Mouse (Mus musculus): ENCODE measurements around the gene Eral1.

Eral1 gene

DNA sequence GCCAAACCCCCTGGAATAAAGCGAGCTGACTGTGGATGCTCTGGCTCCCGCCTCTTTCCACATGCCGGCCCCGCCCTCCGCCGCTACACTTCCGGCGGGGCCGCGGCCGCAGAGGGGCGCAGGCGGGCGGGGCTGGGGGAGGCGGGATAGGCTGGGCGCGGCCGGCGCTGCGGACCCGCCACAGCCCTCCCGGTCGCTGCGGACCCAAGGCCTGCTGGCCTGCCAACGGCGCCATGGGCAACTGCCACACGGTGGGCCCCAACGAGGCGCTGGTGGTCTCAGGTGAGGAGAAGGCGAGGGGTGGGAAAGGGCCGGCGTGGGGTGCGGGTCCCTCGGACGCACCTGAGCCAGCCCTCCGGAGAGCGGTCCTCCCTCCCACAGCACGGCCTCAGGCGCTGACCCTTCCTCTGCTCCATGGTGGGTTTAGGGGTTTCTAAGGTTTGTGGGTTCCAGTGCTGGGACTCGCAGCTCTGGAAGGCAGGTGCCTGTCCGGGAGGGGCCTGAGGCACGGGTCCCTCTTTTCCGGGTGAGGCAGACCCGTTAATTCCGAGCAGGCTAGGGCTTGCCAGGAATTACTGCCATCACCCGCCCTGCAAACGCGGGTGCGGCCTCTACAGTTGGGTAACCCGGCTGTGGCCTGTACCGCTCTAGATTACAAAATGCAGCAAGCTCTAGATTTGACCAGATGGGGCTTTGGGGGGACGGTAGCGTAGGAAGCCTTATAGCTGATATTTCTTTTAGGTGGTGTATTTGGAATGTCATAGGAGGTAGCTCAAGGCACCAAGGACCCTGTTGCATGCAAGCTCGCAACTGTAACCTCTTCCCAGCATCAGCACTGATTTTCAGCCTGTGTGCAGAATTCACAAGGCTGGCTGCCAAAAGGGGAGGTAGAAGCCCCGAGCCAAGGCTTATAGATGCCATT, 42.1 kb downstream of the Eral1 start, which contains the start of gene Flot2:
Gene Flot2 (plus strand): TSS at position 101 of the 922 bp plus-strand sequence.
- in situ Hi-C loops (cut with MseI, MboI): no loop called here

DNA sequence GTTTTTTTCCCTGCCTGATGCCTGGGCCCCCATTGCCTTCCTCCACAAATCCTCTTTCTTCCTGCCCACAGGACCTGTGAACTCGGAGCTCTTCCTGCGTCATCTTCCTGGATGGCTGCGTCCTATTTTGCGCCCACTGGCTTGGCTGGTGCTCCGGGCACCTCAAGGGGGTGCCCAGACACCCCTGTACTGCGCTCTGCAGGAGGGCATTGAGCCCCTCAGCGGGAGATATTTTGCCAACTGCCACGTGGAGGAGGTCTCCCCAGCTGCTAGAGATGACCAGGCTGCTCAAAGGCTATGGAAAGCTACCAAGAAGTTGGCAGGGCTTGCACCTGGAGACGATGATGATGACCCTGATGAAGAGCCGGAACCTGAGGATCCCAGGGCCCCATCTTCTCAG, 43.4 kb downstream of the Eral1 start:
- in situ Hi-C loops (cut with MseI, MboI): no loop called here

DNA sequence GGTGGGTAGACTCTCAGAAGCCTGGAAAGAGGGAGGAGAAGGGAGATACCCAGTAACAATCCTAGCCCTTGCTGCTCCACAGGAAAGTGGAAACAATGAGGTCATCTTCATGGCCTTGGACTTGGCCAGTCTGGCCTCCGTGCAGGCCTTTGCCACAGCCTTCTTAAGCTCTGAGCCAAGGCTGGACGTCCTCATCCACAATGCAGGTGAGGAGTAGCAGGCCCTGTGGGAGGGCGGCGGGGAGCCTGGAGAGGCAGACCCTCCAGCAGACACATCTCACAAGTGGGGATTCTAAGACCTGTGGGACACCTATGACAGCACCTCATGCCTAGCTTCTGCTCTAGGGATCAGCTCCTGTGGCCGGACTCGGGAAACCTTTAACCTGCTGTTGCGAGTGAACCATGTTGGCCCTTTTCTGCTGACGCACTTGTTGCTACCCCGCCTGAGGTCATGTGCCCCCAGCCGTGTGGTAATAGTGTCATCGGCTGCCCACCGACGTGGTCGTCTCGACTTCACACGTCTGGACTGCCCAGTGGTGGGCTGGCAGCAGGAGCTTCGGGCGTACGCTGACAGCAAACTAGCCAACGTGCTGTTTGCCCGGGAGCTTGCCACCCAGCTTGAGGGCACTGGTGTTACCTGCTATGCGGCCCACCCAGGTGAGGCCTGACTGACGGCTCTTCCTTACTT, 46.1 kb downstream of the Eral1 start:
- in situ Hi-C loops (cut with MseI, MboI): no loop called here

DNA sequence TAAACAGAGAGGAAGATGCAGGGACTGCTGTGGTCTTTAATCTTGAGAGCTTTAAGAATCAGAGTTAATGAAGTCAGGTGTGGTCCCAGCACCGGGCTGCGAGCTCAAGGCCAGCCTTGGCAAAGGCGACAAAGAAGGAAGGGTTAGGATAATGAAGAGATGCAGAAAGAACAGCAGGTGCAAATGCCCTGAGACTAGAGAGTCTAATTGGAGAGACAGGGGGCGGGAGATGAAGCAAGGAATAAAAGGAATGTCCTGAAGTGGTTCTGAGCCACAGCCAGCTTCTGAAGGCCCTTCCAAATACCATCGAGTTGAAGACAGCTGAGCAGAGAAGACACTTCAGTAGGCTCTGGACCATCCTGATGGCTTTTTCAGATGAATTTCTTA, 47.4 kb downstream of the Eral1 start:
- in situ Hi-C loops (cut with MseI, MboI): no loop called here

DNA sequence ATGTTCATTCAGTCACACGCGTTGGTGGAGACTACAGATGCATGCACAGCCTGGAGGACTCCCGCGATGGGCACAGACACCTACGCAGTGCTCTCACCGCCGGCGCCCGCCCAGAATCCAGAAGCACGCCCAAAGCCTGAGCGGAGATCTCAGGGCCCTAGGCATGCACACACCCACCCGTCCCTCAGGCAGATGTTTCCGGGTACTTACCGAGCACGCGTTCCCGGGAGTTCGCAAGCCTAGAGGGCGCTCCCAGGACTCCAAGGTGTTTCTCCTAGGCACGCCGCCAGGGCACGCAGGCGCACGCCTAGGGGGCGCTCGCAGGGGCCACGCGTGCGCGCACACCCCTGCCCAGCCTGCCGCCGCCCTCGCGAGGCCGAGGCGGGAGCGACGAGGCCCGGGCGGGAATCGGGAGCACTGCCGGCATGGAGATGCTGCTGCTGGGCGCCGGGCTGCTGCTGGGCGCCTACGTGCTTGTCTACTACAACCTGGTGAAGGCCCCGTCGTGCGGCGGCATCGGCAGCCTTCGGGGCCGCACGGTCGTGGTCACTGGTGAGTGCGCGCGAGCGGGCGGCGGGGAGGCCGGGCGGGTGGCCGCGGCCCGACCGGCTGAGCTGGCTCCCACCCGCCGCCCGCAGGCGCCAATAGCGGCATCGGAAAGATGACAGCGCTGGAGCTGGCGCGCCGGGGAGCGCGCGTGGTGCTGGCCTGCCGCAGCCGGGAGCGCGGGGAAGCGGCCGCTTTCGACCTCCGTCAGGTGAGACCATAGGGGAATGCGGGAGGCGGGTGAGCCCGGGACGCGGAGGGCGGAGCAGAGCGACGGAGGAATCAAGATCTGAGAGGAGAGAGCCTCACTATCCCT, 48.0 kb downstream of the Eral1 start, which contains the start of gene Dhrs13:
Gene Dhrs13 (plus strand): TSS at position 334 of the 862 bp plus-strand sequence.
- in situ Hi-C loops (cut with MseI, MboI): no loop called here

DNA sequence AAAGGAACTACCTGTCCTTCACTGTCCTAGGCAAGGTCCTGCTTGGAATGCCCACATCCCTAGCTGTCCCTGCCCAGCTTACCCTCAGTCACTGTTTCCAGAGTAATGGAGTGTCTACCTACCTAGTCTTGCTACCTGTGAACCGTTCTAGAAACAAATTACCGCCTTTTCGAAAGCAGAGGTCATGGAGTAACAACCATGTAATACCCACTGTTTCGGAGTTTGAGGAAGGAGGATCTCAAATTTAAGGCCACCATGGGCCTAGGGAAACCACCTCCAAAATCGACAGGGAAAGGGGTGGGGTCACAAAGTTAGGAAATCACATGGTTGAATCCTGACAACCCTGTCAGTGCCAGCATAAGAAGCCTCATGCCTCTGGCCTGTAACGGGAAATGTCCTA, 48.8 kb downstream of the Eral1 start:
- in situ Hi-C loops (cut with MseI, MboI): no loop called here

DNA sequence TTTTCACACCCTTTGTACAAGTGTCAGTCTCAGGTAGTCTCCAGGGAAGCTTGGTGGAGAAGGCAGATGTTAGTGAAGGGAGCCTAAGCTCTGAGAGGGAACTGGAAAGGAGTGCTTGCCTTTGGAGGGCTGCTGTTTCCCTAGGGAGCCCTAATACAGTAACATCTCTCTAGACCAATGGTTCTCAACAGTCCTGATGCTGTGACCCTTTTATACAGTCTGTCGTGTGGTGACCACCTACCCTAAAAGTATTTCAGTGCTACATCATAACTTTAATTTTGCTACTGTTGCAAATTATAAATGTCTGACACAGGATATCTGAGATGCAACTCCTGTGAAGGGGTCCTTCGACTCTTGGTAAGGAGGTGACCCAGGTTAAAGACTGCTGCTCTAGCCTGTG, 49.6 kb downstream of the Eral1 start:
- in situ Hi-C loops (cut with MseI, MboI): no loop called here

DNA sequence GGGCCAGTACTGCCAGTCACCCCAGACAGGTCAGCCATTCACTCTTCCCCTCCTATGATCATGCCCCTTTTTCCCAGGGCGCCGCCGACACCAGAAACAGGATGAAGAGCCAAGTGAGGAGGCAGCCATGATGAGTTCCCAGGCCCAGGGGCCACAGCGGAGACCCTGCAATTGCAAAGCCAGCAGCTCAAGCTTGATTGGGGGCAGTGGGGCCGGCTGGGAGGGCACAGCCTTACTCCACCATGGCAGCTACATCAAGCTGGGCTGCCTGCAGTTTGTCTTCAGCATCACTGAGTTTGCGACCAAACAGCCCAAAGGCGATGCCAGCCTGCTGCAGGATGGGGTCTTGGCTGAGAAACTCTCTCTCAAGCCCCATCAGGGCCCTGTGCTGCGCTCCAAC, 50.9 kb downstream of the Eral1 start:
- in situ Hi-C loops (cut with MseI, MboI): no loop called here

DNA sequence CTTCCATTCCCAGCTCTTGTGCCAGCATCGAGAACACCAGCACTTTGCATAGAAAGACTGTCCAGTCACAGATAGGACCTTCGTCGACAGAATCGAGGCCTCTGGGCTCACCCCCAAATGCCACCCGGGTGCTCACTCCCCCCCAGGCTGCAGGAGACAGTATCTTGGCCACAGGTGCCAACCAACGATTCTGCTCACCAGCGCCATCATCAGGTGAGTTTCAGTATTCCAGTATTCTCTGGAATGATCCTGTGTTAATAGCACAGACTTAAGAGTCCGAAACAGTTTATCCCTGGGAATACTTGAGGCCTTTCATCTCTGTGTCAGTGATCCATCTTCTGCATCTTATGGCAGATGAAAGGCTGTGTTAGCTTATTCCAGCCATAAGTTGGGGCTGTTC, 56.6 kb downstream of the Eral1 start:
- in situ Hi-C loops (cut with MseI, MboI): no loop called here

All from mouse trophoblast stem cell (cell line).